Mouse (Mus musculus) embryonic facial prominence, embryonic 10.5 days (tissue): ENCODE data around the gene Vav3. TPM values are rescaled to one million over a fixed set of nuclear protein-coding genes. Genes with fewer than 3 reads are reported as not detected.

Experiments
- DNase-seq: peaks from one replicate; pipeline ENCODE4 v3.0.0-alpha.2; 2017; ENCODE audit warnings: low spot score
- H3K27ac ChIP-seq: fragments of 300-500 bp; sonication (generic); replicated peaks from 2 replicates; pipeline ENCODE4 v1.5.1; 2016; ENCODE audit warnings: mild to moderate bottlenecking
- H3K27me3 ChIP-seq: fragments of 300-500 bp; sonication (generic); replicated peaks from 2 replicates; pipeline ENCODE4 v1.6.1; 2016; ENCODE audit warnings: low read depth, mild to moderate bottlenecking; ENCODE audit not compliant: poor library complexity, severe bottlenecking
- H3K36me3 ChIP-seq: fragments of 300-500 bp; sonication (generic); replicated peaks from 2 replicates; pipeline ENCODE4 v1.6.1; 2016; ENCODE audit warnings: mild to moderate bottlenecking, moderate library complexity
- H3K4me1 ChIP-seq: fragments of 300-500 bp; sonication (generic); 2 replicates; pipeline ENCODE4 v1.6.1; 2016
- H3K4me3 ChIP-seq: fragments of 300-500 bp; sonication (generic); 2 replicates; pipeline ENCODE4 v1.5.1; 2016; ENCODE audit warnings: mild to moderate bottlenecking, moderate library complexity
- H3K9me3 ChIP-seq: fragments of 300-500 bp; sonication (generic); 2 replicates; pipeline ENCODE4 v1.6.1; 2016; ENCODE audit warnings: mild to moderate bottlenecking
- WGBS: fragments of 180-500 bp; shearing (Covaris S2); methylation state at CpG from one replicate; pipeline ENCODE4 v1.1.7; 2016; 5-methylcytosine and 5-hydroxymethylcytosine counted together
- polyA plus RNA-seq: library from polyadenylated mRNA; unstranded; fragments of >200 nt; fragmentation: Nextera tagmentation; extraction: Ambion mirVana; gene quantifications from 2 replicates; pipeline ENCODE4 v1.2.1, GENCODE M21; 2016

The Vav3 gene
- polyA plus RNA-seq, 1 experiment from 2014 or later = 5.3 TPM

DNA sequence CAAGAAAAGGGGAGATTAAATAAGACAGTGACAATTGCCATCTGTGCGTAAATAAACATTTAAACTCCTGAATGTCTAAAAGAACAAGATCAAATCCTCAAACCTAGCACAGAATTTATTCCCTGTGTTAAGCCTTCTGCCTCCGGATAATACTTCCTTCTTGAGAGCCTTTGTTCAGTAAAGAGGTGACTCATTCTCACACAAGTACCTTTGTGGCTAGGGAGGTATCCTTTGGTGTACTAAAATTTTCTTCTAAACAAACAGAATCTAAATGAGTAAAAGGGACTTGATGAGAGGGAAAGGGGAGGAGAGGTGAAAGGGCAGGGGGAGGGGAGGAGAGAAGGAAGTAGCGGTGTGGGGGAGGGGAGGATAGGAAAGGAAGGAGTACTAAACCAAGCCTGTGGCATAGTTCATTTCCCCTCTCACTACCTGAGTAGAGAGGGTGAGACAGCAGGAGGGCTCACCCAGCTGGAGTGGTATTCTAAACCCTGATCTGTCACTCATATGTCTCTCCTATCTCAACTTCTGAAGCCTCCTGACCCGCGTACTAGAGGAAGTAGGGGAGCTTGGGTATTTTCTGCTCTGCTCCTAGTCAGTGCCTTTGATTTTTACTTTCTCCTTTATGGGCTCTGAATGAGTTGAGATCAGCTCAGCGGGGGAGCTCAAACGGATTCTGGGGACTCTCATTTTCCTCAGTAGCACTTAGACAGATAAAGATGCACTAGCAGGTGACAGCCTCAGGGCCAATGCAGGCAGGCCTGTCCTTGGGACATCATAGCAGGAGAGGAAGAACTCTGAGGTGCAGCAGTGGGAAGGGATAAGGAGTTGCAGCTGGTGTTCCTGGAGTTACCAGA is 16.8 kb upstream of the Vav3 start:
- no peaks in the 10 kb centered on the region for H3K9me3 ChIP-seq
- H3K27ac ChIP-seq = no peak overlapping the region
- 63% methylated on average over 7 of the region's 7 CpGs for WGBS
- peaks cover 6% of the 10 kb centered on the region; the same call in 1 of the 2 replicates for H3K4me1 ChIP-seq
- no peaks in the 10 kb centered on the region for H3K27me3 ChIP-seq
- DNase-seq = no peak
- H3K4me3 ChIP-seq = no peak overlapping the region
- no peaks in the 10 kb centered on the region for H3K36me3 ChIP-seq

DNA sequence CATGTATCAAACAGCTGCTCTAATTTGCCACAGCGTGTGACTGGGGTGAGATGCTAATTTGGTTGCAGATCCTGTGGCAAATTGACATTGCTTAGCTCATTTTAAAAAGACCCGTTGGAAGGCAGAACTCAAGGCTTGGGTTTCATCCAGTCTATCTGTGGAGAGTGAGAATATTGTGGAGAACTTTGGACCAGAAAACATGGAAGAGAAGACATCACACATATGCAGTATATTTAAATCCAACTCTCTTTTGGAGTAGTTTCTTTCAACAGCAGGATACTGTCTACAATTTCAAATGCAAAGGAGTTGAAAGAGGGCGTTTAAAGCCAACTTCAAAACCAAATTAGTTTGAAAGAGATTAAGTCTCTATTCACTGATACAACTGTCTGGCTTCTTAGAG is 13.3 kb upstream of the Vav3 start:
- 76% methylated on average over 3 of the region's 3 CpGs for WGBS
- Histone ChIP-seq H3K9me3 (no peaks in the 10 kb centered on the region), H3K27ac (no peak overlapping the region), H3K4me3 (no peak overlapping the region), H3K4me1 (peaks cover 6% of the 10 kb centered on the region; the same call in 1 of the 2 replicates), H3K36me3 (no peaks in the 10 kb centered on the region), H3K27me3 (no peaks in the 10 kb centered on the region)
- no peak for DNase-seq

DNA sequence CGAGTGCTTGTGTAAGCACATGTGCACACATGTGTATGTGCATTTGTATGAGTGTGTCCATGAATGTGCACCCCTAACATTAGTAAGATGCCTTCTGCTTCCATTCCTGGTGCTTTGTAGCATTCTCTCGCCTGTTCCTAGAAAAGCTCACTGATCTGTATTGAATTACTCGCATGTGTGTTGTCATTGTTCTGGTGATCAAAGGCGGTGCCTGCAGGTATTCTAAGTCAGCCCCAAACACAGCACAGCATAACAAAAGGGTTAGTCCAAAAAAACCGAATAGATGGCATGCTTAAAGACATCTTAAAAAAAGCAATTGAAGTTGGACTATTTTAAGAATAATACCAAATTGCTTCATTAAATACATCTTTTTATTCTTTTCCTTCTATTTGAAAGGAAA is 7.7 kb upstream of the Vav3 start:
- no peak overlapping the region for H3K4me3 ChIP-seq
- H3K36me3 ChIP-seq = no peaks in the 10 kb centered on the region
- no peaks in the 10 kb centered on the region for H3K4me1 ChIP-seq
- DNase-seq = no peak
- H3K9me3 ChIP-seq = no peaks in the 10 kb centered on the region
- H3K27ac ChIP-seq = no peak overlapping the region
- H3K27me3 ChIP-seq = no peaks in the 10 kb centered on the region
- WGBS = 52% methylated on average over 5 of the region's 5 CpGs

DNA sequence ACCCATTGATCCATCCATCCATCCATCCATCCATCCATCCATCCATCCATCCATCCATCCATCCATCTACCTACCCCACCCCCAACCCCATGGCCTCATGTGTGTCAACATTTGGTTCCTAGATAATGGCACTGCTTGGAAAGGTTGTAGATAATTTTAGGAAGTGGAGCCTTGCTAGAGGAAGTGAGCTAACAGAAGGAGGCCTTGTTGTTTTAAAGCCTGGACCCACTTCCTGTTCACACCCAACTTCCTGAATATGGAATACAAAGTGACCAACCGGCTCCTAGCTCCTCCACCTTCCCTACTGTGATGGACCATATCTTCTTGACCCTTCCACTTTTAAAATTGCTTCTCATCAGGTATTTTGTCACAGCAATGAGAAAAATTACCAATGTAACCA is 5.0 kb upstream of the Vav3 start:
- Histone ChIP-seq H3K4me1 (0 out of 2 replicates have a peak, but pooled peaks cover 3% of the 10 kb centered on the region), H3K36me3 (no peaks in the 10 kb centered on the region), H3K27ac (no peak overlapping the region), H3K4me3 (no peak overlapping the region), H3K9me3 (no peaks in the 10 kb centered on the region), H3K27me3 (no peaks in the 10 kb centered on the region)
- 85% methylated on average over 1 of the region's 1 CpGs for WGBS
- no peak for DNase-seq

DNA sequence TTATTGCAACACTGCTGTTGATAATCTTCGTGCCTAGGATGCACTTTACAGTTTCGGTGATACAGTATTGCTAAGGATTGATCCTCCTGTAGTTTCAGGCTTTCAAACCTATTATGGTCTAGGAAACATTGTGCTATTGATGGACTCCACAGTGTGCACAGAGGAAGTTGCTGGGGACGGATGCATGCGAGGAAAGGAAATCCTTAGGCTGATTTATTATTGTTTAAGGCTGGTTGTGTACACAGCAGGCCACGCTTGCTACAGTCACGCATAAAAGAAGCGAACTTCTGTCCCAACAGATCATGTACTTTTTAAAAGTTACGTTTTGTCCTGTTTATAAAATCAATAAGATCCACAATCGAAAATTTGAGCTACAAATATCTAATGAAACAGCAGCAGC is 1.2 kb upstream of the Vav3 start:
- no peak overlapping the region for H3K27ac ChIP-seq
- peaks cover 25% of the 10 kb centered on the region for H3K27me3 ChIP-seq
- no peaks in the 10 kb centered on the region for H3K9me3 ChIP-seq
- DNase-seq = no peak
- H3K4me1 ChIP-seq = peaks cover 15% of the 10 kb centered on the region
- H3K36me3 ChIP-seq = no peaks in the 10 kb centered on the region
- peak overlapping the region; percentile 82; the same call in 1 of the 2 replicates for H3K4me3 ChIP-seq
- WGBS = 76% methylated on average over 9 of the region's 9 CpGs

DNA sequence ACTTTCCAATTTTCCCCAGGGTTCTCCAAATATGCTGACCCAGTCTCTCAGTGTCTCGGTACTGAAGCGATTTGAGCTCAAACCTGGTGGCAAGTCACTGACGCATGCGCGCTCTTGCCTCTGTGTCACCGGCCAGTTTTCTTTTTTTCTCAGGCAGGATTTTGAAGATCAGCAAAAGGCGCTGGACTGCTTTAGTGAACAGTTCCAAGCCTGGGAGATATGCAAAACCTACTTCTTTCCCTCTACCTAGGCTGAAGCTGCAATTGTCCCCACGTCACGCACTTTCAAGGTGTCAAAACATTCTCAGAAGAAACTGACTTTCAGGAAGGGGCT is 546 bp upstream of the Vav3 start:
- no peaks in the 10 kb centered on the region for H3K9me3 ChIP-seq
- no peaks in the 10 kb centered on the region for H3K36me3 ChIP-seq
- peaks cover 15% of the 10 kb centered on the region for H3K4me1 ChIP-seq
- peak overlapping the region; percentile 82 for H3K4me3 ChIP-seq
- peaks cover 25% of the 10 kb centered on the region for H3K27me3 ChIP-seq
- H3K27ac ChIP-seq = peak overlapping the region; percentile 87
- peak; percentile 67 for DNase-seq
- WGBS = 1% methylated on average over 9 of the region's 9 CpGs

DNA sequence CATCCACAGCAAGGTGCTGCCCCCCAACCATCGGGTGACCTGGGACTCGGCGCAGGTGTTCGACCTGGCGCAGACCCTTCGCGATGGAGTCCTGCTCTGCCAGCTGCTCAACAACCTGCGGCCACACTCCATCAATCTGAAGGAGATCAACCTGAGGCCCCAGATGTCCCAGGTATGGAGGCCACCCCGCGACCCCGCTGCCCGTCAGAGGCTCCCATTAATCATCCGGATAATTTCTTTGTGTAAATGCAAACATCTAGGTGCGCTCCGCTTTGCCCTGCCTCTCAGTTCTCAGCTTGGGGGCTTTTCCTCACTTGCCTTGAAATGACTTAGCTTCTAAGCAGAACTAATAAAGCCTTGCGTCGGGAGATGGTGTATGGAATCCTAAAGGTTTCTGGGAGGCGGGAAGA is 623 bp downstream of the Vav3 start:
- peaks cover 25% of the 10 kb centered on the region for H3K27me3 ChIP-seq
- H3K4me1 ChIP-seq = peaks cover 15% of the 10 kb centered on the region
- DNase-seq = no peak
- no peaks in the 10 kb centered on the region for H3K36me3 ChIP-seq
- H3K27ac ChIP-seq = peak overlapping the region; percentile 87
- H3K4me3 ChIP-seq = peak overlapping the region; percentile 82
- WGBS = 2% methylated on average over 18 of the region's 18 CpGs
- no peaks in the 10 kb centered on the region for H3K9me3 ChIP-seq

DNA sequence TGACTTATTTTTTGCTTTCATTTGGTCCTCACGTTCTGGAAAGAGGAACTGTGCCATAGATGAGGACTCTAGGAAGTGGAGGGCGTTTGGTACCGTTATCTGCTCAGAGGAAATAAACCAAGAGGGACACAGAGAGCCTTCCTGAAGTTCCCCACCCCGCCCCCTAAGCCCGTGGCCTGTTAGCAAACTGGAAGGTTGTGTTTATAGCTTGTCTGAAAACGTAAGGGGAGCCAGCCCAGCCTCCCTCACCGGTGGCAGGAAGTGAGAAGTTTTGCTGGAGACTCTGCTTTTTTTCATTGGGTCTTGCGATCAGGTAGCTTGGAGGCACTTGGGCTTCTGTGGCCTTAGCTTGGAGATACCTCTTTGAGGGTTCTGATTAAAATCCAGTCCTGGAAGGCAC is 1.2 kb downstream of the Vav3 start:
- peak; percentile 53 for DNase-seq
- Histone ChIP-seq H3K36me3 (no peaks in the 10 kb centered on the region), H3K27me3 (peaks cover 25% of the 10 kb centered on the region), H3K4me1 (peaks cover 15% of the 10 kb centered on the region), H3K27ac (no peak overlapping the region), H3K4me3 (peak overlapping the region; percentile 82), H3K9me3 (no peaks in the 10 kb centered on the region)
- WGBS = 3% methylated on average over 8 of the region's 8 CpGs

DNA sequence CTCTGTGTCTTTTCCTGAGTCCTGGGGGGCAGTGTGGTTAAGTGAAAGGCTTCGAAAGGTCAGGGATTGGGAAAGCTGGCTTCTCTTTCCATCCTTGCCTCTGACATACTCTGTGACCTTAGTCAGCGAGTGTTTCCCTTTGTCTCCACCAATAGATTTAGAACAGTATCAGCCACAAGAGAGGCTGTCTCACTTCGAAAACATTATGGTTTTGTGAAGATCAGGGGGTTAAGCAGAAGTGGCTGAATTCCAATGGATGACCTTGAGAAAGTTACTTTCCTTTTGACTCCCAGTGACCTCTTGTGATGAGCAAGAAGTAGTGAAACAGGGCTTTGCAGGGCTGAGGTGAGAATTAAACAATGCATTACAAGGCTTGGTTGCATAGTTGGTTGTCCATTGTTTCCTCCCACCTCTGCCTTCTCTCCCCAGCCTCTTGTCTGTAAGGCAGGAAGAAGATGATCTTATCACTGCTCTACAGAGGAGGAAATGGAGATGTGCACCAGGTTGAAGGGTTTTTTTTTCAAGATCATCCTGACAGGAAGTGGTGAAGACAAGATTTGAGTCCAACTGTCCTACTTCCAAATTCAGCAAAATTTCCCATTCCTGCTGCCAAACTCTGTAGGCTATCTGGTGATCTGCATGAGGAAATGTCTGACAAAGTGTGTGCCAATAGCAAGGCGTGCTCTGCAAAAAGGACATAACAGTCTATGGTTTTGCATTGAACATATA is 11.7 kb downstream of the Vav3 start:
- H3K9me3 ChIP-seq = no peaks in the 10 kb centered on the region
- 87% methylated on average over 4 of the region's 4 CpGs for WGBS
- no peak overlapping the region for H3K4me3 ChIP-seq
- H3K27ac ChIP-seq = no peak overlapping the region
- H3K27me3 ChIP-seq = no peaks in the 10 kb centered on the region
- H3K4me1 ChIP-seq = no peaks in the 10 kb centered on the region
- H3K36me3 ChIP-seq = no peaks in the 10 kb centered on the region
- DNase-seq = no peak

DNA sequence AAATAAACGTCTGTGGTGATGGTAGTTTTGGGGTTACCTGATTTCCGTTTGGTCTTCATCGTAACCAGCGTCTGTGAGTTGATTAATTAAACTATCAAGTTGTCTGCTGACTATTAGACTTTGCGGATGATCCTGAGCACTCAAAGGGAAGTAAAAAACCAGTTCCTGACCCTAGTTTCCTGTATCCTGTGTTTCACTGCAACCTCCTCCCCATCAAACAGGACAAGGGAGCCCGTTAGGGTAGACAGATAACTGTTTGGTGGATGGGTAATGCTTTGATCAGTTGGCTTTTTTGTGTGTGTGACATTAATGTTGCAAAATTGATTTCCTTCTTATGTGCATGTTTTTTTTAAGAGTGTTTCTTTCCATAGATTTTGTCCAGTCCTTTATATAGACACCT is 12.2 kb downstream of the Vav3 start:
- Histone ChIP-seq H3K9me3 (no peaks in the 10 kb centered on the region), H3K36me3 (no peaks in the 10 kb centered on the region), H3K4me1 (no peaks in the 10 kb centered on the region), H3K27me3 (no peaks in the 10 kb centered on the region), H3K27ac (no peak overlapping the region), H3K4me3 (no peak overlapping the region)
- no peak for DNase-seq
- WGBS = 82% methylated on average over 6 of the region's 6 CpGs

DNA sequence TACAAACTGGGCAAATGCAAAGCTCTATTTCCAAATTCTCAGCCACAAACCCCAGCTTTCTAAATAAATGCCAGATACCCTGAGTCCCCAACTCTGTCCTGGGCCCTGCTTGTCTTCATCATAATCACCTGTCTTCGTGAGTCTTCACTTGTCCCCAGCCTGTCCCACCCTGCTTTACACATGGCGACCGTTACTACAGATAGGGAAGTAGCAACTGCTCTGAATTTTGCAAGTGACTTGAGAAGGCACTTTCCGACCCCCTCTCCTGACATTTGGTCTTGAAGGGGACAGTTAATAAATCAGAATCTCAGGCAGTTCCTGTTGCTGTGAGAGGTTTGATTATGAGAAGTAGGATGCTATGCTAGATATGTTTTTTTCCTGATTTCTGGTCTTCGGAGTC is 13.4 kb downstream of the Vav3 start:
- H3K36me3 ChIP-seq = no peaks in the 10 kb centered on the region
- 92% methylated on average over 5 of the region's 5 CpGs for WGBS
- H3K27ac ChIP-seq = no peak overlapping the region

DNA sequence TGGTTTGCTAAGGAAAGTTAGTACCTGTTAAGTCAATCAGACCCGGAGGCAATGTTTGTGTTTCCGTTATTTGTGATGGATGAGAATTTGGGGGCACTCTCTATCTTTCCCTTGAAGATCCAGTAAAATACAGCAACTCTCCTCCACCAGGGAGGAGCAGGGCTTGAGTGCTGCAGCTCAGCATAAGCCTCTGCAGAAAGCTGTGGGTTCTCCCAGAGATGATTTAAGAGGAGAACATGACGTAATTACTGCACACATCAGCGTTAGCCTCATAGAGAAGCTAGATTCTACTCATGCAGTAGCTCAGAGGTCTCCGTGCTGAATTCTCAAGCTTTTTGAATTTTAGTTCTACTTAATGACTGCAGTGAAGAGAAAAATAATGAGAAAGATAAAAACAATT is 14.7 kb downstream of the Vav3 start:
- Histone ChIP-seq H3K9me3 (no peaks in the 10 kb centered on the region), H3K27ac (no peak overlapping the region), H3K36me3 (no peaks in the 10 kb centered on the region), H3K4me3 (no peak overlapping the region), H3K4me1 (no peaks in the 10 kb centered on the region), H3K27me3 (no peaks in the 10 kb centered on the region)
- 88% methylated on average over 5 of the region's 5 CpGs for WGBS
- DNase-seq = no peak

More for the DNA sequence above, 13.4 kb downstream of the Vav3 start:
- H3K4me1 ChIP-seq = no peaks in the 10 kb centered on the region
- no peaks in the 10 kb centered on the region for H3K9me3 ChIP-seq
- no peak overlapping the region for H3K4me3 ChIP-seq
- DNase-seq = no peak
- H3K27me3 ChIP-seq = no peaks in the 10 kb centered on the region

DNA sequence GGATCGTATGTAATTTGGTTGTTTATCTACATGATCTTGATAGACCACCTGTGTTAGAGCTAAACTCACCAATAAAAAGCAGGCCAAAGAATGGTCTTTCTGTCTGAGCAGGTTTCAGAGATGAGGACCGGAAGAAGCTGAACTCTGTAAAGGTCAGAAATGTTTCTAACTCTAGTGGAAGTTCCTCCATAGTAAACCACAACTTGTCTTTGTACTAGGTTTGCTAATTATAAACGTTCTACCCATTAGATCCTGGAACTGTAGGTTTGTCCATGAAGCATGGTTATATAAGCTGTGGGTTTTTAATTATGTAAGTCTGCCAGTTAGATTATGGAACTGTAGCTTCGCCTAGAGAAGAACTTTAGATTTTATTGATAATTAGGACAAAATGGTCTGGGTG is 20.3 kb downstream of the Vav3 start:
- Histone ChIP-seq H3K36me3 (no peaks in the 10 kb centered on the region), H3K27ac (no peak overlapping the region), H3K27me3 (no peaks in the 10 kb centered on the region), H3K9me3 (no peaks in the 10 kb centered on the region), H3K4me1 (peaks cover 3% of the 10 kb centered on the region; the same call in 1 of the 2 replicates), H3K4me3 (no peak overlapping the region)
- no peak for DNase-seq
- 70% methylated on average over 4 of the region's 4 CpGs for WGBS
